In genomic region chr15:103129289-103129688, GRCm38 (mm10) we compare ENCODE assay signal across 25 mouse cellular contexts. TPM values are rescaled to one million over a fixed set of nuclear protein-coding genes. Genes with fewer than 3 reads are reported as not detected.
DNase-seq lines count a peak whose midpoint lies in the region; ATAC-seq and TF ChIP-seq lines count a peak whose summit lies in the region.
"Had no signal": no experiment of that assay in that cellular context is flagged by ENCODE, and none has a peak within 500 bp of the region (broad histone marks: within the 10 kb centered on the region; RNA-seq: fewer than 3 reads in every experiment).

No protein-coding gene starts in this region.

- peaks cover 54% of the 10 kb centered on the region for H3K27me3 ChIP-seq in embryonic facial prominence, embryonic 13.5 days
- peaks cover 88% of the 10 kb centered on the region for H3K27me3 ChIP-seq in embryonic facial prominence, embryonic 10.5 days (replicated peaks; ENCODE audit: low read depth, poor library complexity, severe bottlenecking)
- no peaks in the 10 kb centered on the region for H3K27me3 ChIP-seq in limb, embryonic 14.5 days (ENCODE audit: control insufficient read depth, insufficient read depth, low read length)
- H3K27me3 ChIP-seq: Patski had no signal

- no peak overlapping the region for H3K4me3 ChIP-seq in embryonic facial prominence, embryonic 13.5 days
- no peak overlapping the region for H3K4me3 ChIP-seq in embryonic facial prominence, embryonic 10.5 days
- H3K4me3 ChIP-seq in limb, embryonic 14.5 days (replicated peaks; ENCODE audit: low read length): no peak overlapping the region
- H3K4me3 ChIP-seq: forebrain, embryonic 10.5 days; forebrain, embryonic 15.5 days; heart, embryonic 10.5 days; liver, embryonic 15.5 days; midbrain, embryonic 10.5 days; myocyte had no signal

- H3K9me3 ChIP-seq in embryonic facial prominence, embryonic 13.5 days: no peaks in the 10 kb centered on the region; the same call in 1 of the 2 replicates
- H3K9me3 ChIP-seq in embryonic facial prominence, embryonic 10.5 days: no peaks in the 10 kb centered on the region; the same call in 1 of the 2 replicates
- no peaks in the 10 kb centered on the region for H3K9me3 ChIP-seq in limb, embryonic 14.5 days (ENCODE audit: control insufficient read depth, low read length)
- H3K9me3 ChIP-seq: forebrain, embryonic 10.5 days; forebrain, embryonic 15.5 days; heart, embryonic 10.5 days; liver, embryonic 15.5 days; midbrain, embryonic 10.5 days had no signal

- TF ChIP-seq POLR2A in limb, embryonic 14.5 days (IDR thresholded peaks at IDR 0.05; ENCODE audit: borderline replicate concordance, extremely low read depth, insufficient read depth, insufficient read length): no peak

- intact Hi-C loops in left cerebral cortex, postnatal 4 days (cut with DNase I): no loop called here

- 40% methylated on average over 6 of the region's 6 CpGs for WGBS in embryonic facial prominence, embryonic 13.5 days
- 54% methylated on average over 6 of the region's 6 CpGs for WGBS in embryonic facial prominence, embryonic 10.5 days
- WGBS in limb, embryonic 14.5 days: 21% methylated on average over 6 of the region's 6 CpGs

- DNase-seq in embryonic facial prominence, embryonic 10.5 days (ENCODE audit: low spot score): no peak
- peak; percentile 22 for DNase-seq in left cerebral cortex, postnatal 4 days
- DNase-seq in left cerebral cortex, adult 9 months (ENCODE audit: low spot score in 2 of 2): no peak
- peak; percentile 57 for DNase-seq in MN1 (ENCODE audit: low spot score)
- DNase-seq in limb, embryonic 14.5 days (ENCODE audit: low spot score): no peak
- DNase-seq in cerebellum, adult 9-10 months: no peak
- no peak for DNase-seq in spleen, postnatal 4 days (ENCODE audit: low spot score in 2 of 2)
- DNase-seq: adrenal gland, postnatal 10 days; cerebellum, adult 18-20 months; heart, postnatal 36 days; kidney, postnatal 25 days; lung, embryonic 14.5 days; right cerebral cortex, adult 18-20 months; spleen, adult 18-20 months had no signal

- H3K27ac ChIP-seq in embryonic facial prominence, embryonic 13.5 days: 0 out of 2 replicates have a peak overlapping the region, but pooled peaks have one; percentile 14
- no peak overlapping the region for H3K27ac ChIP-seq in embryonic facial prominence, embryonic 10.5 days (replicated peaks)
- no peak overlapping the region for H3K27ac ChIP-seq in limb, embryonic 14.5 days (replicated peaks; ENCODE audit: low read depth, low read length)
- H3K27ac ChIP-seq: forebrain, embryonic 10.5 days; forebrain, embryonic 15.5 days; heart, embryonic 10.5 days; hindbrain, embryonic 14.5 days; liver, embryonic 15.5 days; midbrain, embryonic 10.5 days had no signal

- no peak overlapping the region for H3K4me2 ChIP-seq in embryonic facial prominence, embryonic 13.5 days
- H3K4me2 ChIP-seq in limb, embryonic 14.5 days (replicated peaks; ENCODE audit: low read depth, low read length, severe bottlenecking): peak overlapping the region; percentile 5; the same call in 1 of the 2 replicates
- H3K4me2 ChIP-seq: forebrain, embryonic 15.5 days; hindbrain, embryonic 14.5 days; liver, embryonic 15.5 days; lung, embryonic 14.5 days had no signal

- H3K36me3 ChIP-seq in embryonic facial prominence, embryonic 13.5 days: no peaks in the 10 kb centered on the region
- no peaks in the 10 kb centered on the region for H3K36me3 ChIP-seq in embryonic facial prominence, embryonic 10.5 days (replicated peaks)
- H3K36me3 ChIP-seq in limb, embryonic 14.5 days (ENCODE audit: control insufficient read depth, insufficient read depth, low read length): no peaks in the 10 kb centered on the region
- H3K36me3 ChIP-seq: forebrain, embryonic 10.5 days; forebrain, embryonic 15.5 days; G1E; heart, embryonic 10.5 days; liver, embryonic 15.5 days; midbrain, embryonic 10.5 days had no signal

- ATAC-seq in embryonic facial prominence, embryonic 13.5 days (ENCODE audit: insufficient number of reproducible peaks, insufficient read depth, low FRiP score, low TSS enrichment, low read depth): no peak
- ATAC-seq in limb, embryonic 14.5 days (ENCODE audit: low FRiP score, low read depth): no peak
- ATAC-seq: forebrain, embryonic 15.5 days; intestine, postnatal 0 days had no signal

- H3K9ac ChIP-seq in embryonic facial prominence, embryonic 13.5 days: no peak overlapping the region
- H3K9ac ChIP-seq in limb, embryonic 14.5 days (ENCODE audit: low read depth, low read length, severe bottlenecking): peak overlapping the region; percentile 25; the same call in 1 of the 2 replicates
- H3K9ac ChIP-seq: forebrain, embryonic 15.5 days; hindbrain, embryonic 14.5 days; liver, embryonic 15.5 days; lung, embryonic 14.5 days had no signal

- H3K4me1 ChIP-seq in embryonic facial prominence, embryonic 13.5 days: peaks cover 19% of the 10 kb centered on the region
- H3K4me1 ChIP-seq in embryonic facial prominence, embryonic 10.5 days: peaks cover 17% of the 10 kb centered on the region
- H3K4me1 ChIP-seq in limb, embryonic 14.5 days (ENCODE audit: control insufficient read depth, insufficient read depth, low read length): peaks cover 25% of the 10 kb centered on the region
- H3K4me1 ChIP-seq: liver, embryonic 15.5 days had no signal

RNA-seq across cellular contexts. Expression of gene Smug1, which starts 37.6 kb away (rescaled TPM):
- polyA plus RNA-seq in embryonic facial prominence, embryonic 13.5 days (2015; fragmentation: Nextera tagmentation; extraction: Ambion mirVana): 16.1 and 16.4 TPM in 2 replicates
- polyA plus RNA-seq in embryonic facial prominence, embryonic 10.5 days (2016; fragmentation: Nextera tagmentation; extraction: Ambion mirVana): 15.7 and 19.6 TPM in 2 replicates
- 10 to 100 TPM; 26.4 to 27.4 TPM for total RNA-seq in left cerebral cortex, postnatal 4 days (2021)
- polyA plus RNA-seq in limb, embryonic 14.5 days (2012; rRNA removed): 18.6 and 22.4 TPM in 2 replicates
- polyA plus RNA-seq in limb, embryonic 14.5 days (2014; fragmentation: Nextera tagmentation; extraction: Ambion mirVana): 18.2 and 18.9 TPM in 2 replicates

Comparison
In these comparisons a context has a peak if more than half of its experiments do, and no peak if none do; other contexts are left out.
1. DNase-seq: peak in left cerebral cortex, postnatal 4 days (single experiment) and MN1 (single experiment); none in embryonic facial prominence, embryonic 10.5 days (single experiment), left cerebral cortex, adult 9 months (0 of 2), limb, embryonic 14.5 days (single experiment), cerebellum, adult 9-10 months (single experiment) and spleen, postnatal 4 days (0 of 2).